8 mouse cellular contexts compared by ENCODE assay signal in genomic region chr9:85749142-85749921, GRCm38 (mm10). TPM values are rescaled to one million over a fixed set of nuclear protein-coding genes. Genes with fewer than 3 reads are reported as not detected.
DNase-seq lines count a peak whose midpoint lies in the region; ATAC-seq and TF ChIP-seq lines count a peak whose summit lies in the region.

Gene Ibtk (minus strand): TSS chr9:85749334.

- peak; percentile 98 for ATAC-seq in embryonic facial prominence, embryonic 13.5 days (ENCODE audit: insufficient number of reproducible peaks, insufficient read depth, low FRiP score, low TSS enrichment, low read depth)
- ATAC-seq in limb, embryonic 13.5 days (ENCODE audit: low FRiP score, low read depth): peak; percentile 99
- ATAC-seq in midbrain, embryonic 16.5 days: peak; percentile 99

- peak within 1 kb of the TSS; percentile 75 for H3K4me2 ChIP-seq in embryonic facial prominence, embryonic 13.5 days
- H3K4me2 ChIP-seq in limb, embryonic 13.5 days (replicated peaks): peak within 1 kb of the TSS; percentile 73
- H3K4me2 ChIP-seq in midbrain, embryonic 16.5 days (ENCODE audit: low read length): peak within 1 kb of the TSS; percentile 86

- H3K9me3 ChIP-seq in embryonic facial prominence, embryonic 13.5 days: no peaks in the 10 kb centered on the region
- H3K9me3 ChIP-seq in limb, embryonic 13.5 days: no peaks in the 10 kb centered on the region
- H3K9me3 ChIP-seq in midbrain, embryonic 16.5 days (replicated peaks; ENCODE audit: control insufficient read depth, low read length, poor library complexity, severe bottlenecking): no peaks in the 10 kb centered on the region

- H3K27ac ChIP-seq in embryonic facial prominence, embryonic 13.5 days: peak within 1 kb of the TSS; percentile 99
- peak within 1 kb of the TSS; percentile 97 for H3K27ac ChIP-seq in heart, adult 2 months
- H3K27ac ChIP-seq in limb, embryonic 13.5 days: peak within 1 kb of the TSS; percentile 98
- H3K27ac ChIP-seq in midbrain, embryonic 16.5 days (ENCODE audit: low read length): peak within 1 kb of the TSS; percentile 99

- H3K4me1 ChIP-seq in embryonic facial prominence, embryonic 13.5 days: peaks cover 12% of the 10 kb centered on the region
- peaks cover 6% of the 10 kb centered on the region for H3K4me1 ChIP-seq in heart, adult 2 months (ENCODE audit: control insufficient read depth, insufficient read depth, low read length)
- H3K4me1 ChIP-seq in limb, embryonic 13.5 days: peaks cover 17% of the 10 kb centered on the region
- peaks cover 16% of the 10 kb centered on the region for H3K4me1 ChIP-seq in midbrain, embryonic 16.5 days (ENCODE audit: control insufficient read depth, insufficient read depth, low read length)

- peak; percentile 90 for TF ChIP-seq POLR2A in heart, adult 2 months (IDR thresholded peaks at IDR 0.05; ENCODE audit: insufficient read depth, low read depth, low read length)

- TF ChIP-seq CTCF in heart, adult 2 months (IDR thresholded peaks at IDR 0.05): peak; percentile 53

- H3K27me3 ChIP-seq in embryonic facial prominence, embryonic 13.5 days: no peaks in the 10 kb centered on the region
- no peaks in the 10 kb centered on the region for H3K27me3 ChIP-seq in heart, adult 2 months (ENCODE audit: control insufficient read depth, insufficient read depth, low read length)
- H3K27me3 ChIP-seq in limb, embryonic 13.5 days: no peaks in the 10 kb centered on the region
- H3K27me3 ChIP-seq in midbrain, embryonic 16.5 days (ENCODE audit: control insufficient read depth, insufficient read depth, low read depth, low read length): no peaks in the 10 kb centered on the region

- no peaks in the 10 kb centered on the region; the same call in 1 of the 2 replicates for H3K79me2 ChIP-seq in heart, adult 2 months (replicated peaks; ENCODE audit: control insufficient read depth, insufficient read depth, low read length)

- H3K9ac ChIP-seq in embryonic facial prominence, embryonic 13.5 days: peak within 1 kb of the TSS; percentile 97
- H3K9ac ChIP-seq in heart, adult 2 months (ENCODE audit: low read depth, low read length): peak within 1 kb of the TSS; percentile 84
- H3K9ac ChIP-seq in limb, embryonic 13.5 days: peak within 1 kb of the TSS; percentile 96
- peak within 1 kb of the TSS; percentile 99 for H3K9ac ChIP-seq in midbrain, embryonic 16.5 days (ENCODE audit: low read depth, low read length)

- peak within 1 kb of the TSS; percentile 82 for H3K4me3 ChIP-seq in embryonic facial prominence, embryonic 13.5 days
- H3K4me3 ChIP-seq in heart, adult 2 months: peak within 1 kb of the TSS; percentile 77
- H3K4me3 ChIP-seq in limb, embryonic 13.5 days: peak within 1 kb of the TSS; percentile 85
- H3K4me3 ChIP-seq in midbrain, embryonic 16.5 days (ENCODE audit: low read depth, low read length): peak within 1 kb of the TSS; percentile 96

- intact Hi-C loops in heart, adult 2 months (cut with DNase I): no loop called here

- H3K36me3 ChIP-seq in embryonic facial prominence, embryonic 13.5 days: no peaks in the 10 kb centered on the region
- H3K36me3 ChIP-seq in heart, adult 2 months (ENCODE audit: control insufficient read depth, insufficient read depth, low read length): peaks cover 17% of the 10 kb centered on the region
- H3K36me3 ChIP-seq in limb, embryonic 13.5 days: peaks cover 3% of the 10 kb centered on the region; the same call in 1 of the 2 replicates
- no peaks in the 10 kb centered on the region for H3K36me3 ChIP-seq in midbrain, embryonic 16.5 days (ENCODE audit: control insufficient read depth, insufficient read depth, low read length)

- DNase-seq in 3134 (ENCODE audit: extremely low read depth, insufficient read length, low spot score): peak; percentile 96
- peak; percentile 96 to 99 for DNase-seq in adrenal gland, postnatal 36 days
- peak; percentile 99 to 100 for DNase-seq in heart, adult 2 months
- peak; percentile 97 to 99 for DNase-seq in kidney, adult 8-10 months
- DNase-seq in spleen, postnatal 10 days (ENCODE audit: low spot score in 2 of 2): peak; percentile 96 to 98

- peak; percentile 55; the same call in 1 of the 2 replicates for TF ChIP-seq EP300 in heart, adult 2 months (IDR thresholded peaks at IDR 0.05; ENCODE audit: insufficient read depth, low read depth, low read length)

- under 1% methylated on average over 52 of the region's 52 CpGs for WGBS in embryonic facial prominence, embryonic 13.5 days
- under 1% methylated on average over 52 of the region's 52 CpGs for WGBS in heart, adult 2 months
- WGBS in limb, embryonic 13.5 days: under 1% methylated on average over 52 of the region's 52 CpGs
- WGBS in midbrain, embryonic 16.5 days: under 1% methylated on average over 52 of the region's 52 CpGs

RNA-seq across cellular contexts. Expression of gene Ibtk, which starts in this region (rescaled TPM):
- 10 to 100 TPM; 39.0 to 60.8 TPM for total RNA-seq in adrenal gland, postnatal 36 days (2021)
- 34.0 and 37.6 TPM in 2 replicates for polyA plus RNA-seq in embryonic facial prominence, embryonic 13.5 days (2015; fragmentation: Nextera tagmentation; extraction: Ambion mirVana)
- total RNA-seq in heart, adult 2 months (2021): 10 to 100 TPM; 31.7 to 35.5 TPM
- polyA plus RNA-seq in heart, adult 2 months (2012; rRNA removed): 6.0 and 13.6 TPM in 2 replicates
- 36.4 and 37.8 TPM in 2 replicates for polyA plus RNA-seq in limb, embryonic 13.5 days (2015; fragmentation: Nextera tagmentation; extraction: Ambion mirVana)
- polyA plus RNA-seq in midbrain, embryonic 16.5 days (2015; fragmentation: Nextera tagmentation; extraction: Ambion mirVana): 28.4 and 31.8 TPM in 2 replicates

Comparison
In these comparisons a context has a peak if more than half of its experiments do, and no peak if none do; other contexts are left out.
1. Peak in every context shown above with its lines: DNase-seq, ATAC-seq, H3K4me3 ChIP-seq and H3K27ac ChIP-seq.